Comparison of ENCODE assay signal across 12 mouse cellular contexts in genomic region chr10:61956718-61957117, GRCm38 (mm10). TPM values are rescaled to one million over a fixed set of nuclear protein-coding genes. Genes with fewer than 3 reads are reported as not detected.
DNase-seq lines count a peak whose midpoint lies in the region; ATAC-seq and TF ChIP-seq lines count a peak whose summit lies in the region.
"Had no signal": no experiment of that assay in that cellular context is flagged by ENCODE, and none has a peak within 500 bp of the region (broad histone marks: within the 10 kb centered on the region; RNA-seq: fewer than 3 reads in every experiment).

No protein-coding gene starts in this region.

- peak overlapping the region; percentile 14; the same call in 1 of the 2 replicates for H3K9ac ChIP-seq in heart, embryonic 13.5 days
- H3K9ac ChIP-seq: embryonic facial prominence, embryonic 13.5 days; lung, embryonic 14.5 days had no signal

- intact Hi-C loops in heart, postnatal 25 days (cut with DNase I), result no loop called here

- 40% methylated on average over 6 of the region's 6 CpGs for WGBS in heart, embryonic 13.5 days

- H3K4me1 ChIP-seq in heart, embryonic 13.5 days, result peaks cover 15% of the 10 kb centered on the region
- H3K4me1 ChIP-seq: embryonic facial prominence, embryonic 13.5 days had no signal

- no peak overlapping the region for H3K4me2 ChIP-seq in heart, embryonic 13.5 days
- H3K4me2 ChIP-seq: embryonic facial prominence, embryonic 13.5 days; lung, embryonic 14.5 days had no signal

- H3K36me3 ChIP-seq in heart, embryonic 13.5 days, result peaks cover 5% of the 10 kb centered on the region; the same call in 1 of the 2 replicates
- H3K36me3 ChIP-seq: embryonic facial prominence, embryonic 13.5 days had no signal

- TF ChIP-seq CTCF in layer of hippocampus, adult 2 months (conservative IDR thresholded peaks at IDR 0.05), result no peak

- peak overlapping the region; percentile 15; the same call in 1 of the 2 replicates for H3K27ac ChIP-seq in heart, embryonic 13.5 days (replicated peaks)
- no peak overlapping the region for H3K27ac ChIP-seq in layer of hippocampus, adult 2 months
- H3K27ac ChIP-seq: embryonic facial prominence, embryonic 13.5 days had no signal

- H3K4me3 ChIP-seq in heart, embryonic 13.5 days, result no peak overlapping the region
- H3K4me3 ChIP-seq in layer of hippocampus, adult 2 months, result no peak overlapping the region
- H3K4me3 ChIP-seq: embryonic facial prominence, embryonic 13.5 days had no signal

- peak; percentile 95 for DNase-seq in heart, adult 11 months
- DNase-seq in heart, postnatal 25 days (ENCODE audit: low spot score), result no peak
- peak; percentile 17 for DNase-seq in cerebellum, adult 11 months
- peak; percentile 72 for DNase-seq in lung, postnatal 10 days
- DNase-seq in layer of hippocampus, adult 2 months (ENCODE audit: low spot score in 2 of 2), result no peak
- DNase-seq: B cell, adult 2 months; lung, embryonic 14.5 days had no signal

- no peaks in the 10 kb centered on the region for H3K9me3 ChIP-seq in heart, embryonic 13.5 days
- H3K9me3 ChIP-seq: embryonic facial prominence, embryonic 13.5 days had no signal

- H3K27me3 ChIP-seq in heart, embryonic 13.5 days (replicated peaks), result no peaks in the 10 kb centered on the region
- H3K27me3 ChIP-seq: embryonic facial prominence, embryonic 13.5 days had no signal

- ATAC-seq in heart, embryonic 13.5 days (ENCODE audit: extremely low read depth, insufficient number of reproducible peaks, low FRiP score, low TSS enrichment), result no peak
- ATAC-seq in monocyte, adult 5-6 weeks (replicated peaks; ENCODE audit: insufficient number of reproducible peaks, low FRiP score, low TSS enrichment, poor library complexity, severe bottlenecking), result no peak
- ATAC-seq in megakaryocyte, adult 5-6 weeks (ENCODE audit: poor library complexity, severe bottlenecking), result no peak
- ATAC-seq: intestine, postnatal 0 days had no signal

RNA-seq across cellular contexts. Expression of gene Col13a1, which starts 22.2 kb away (rescaled TPM):
- total RNA-seq in heart, postnatal 25 days (2021), result under 1 TPM; 0.78 to 0.86 TPM
- 11.1 and 12.5 TPM in 2 replicates for polyA plus RNA-seq in heart, embryonic 13.5 days (2015; fragmentation: Nextera tagmentation; extraction: Ambion mirVana)
- not detected in 3 replicates for total RNA-seq in monocyte, adult 5-6 weeks (2017)
- not detected in 2 replicates for total RNA-seq in megakaryocyte, adult 5-6 weeks (2015)
- not detected in 2 replicates for total RNA-seq in megakaryocyte, adult 5-6 weeks (2017)
- total RNA-seq in layer of hippocampus, adult 2 months (2021), result 1 to 10 TPM; 1.1 to 1.5 TPM

Comparison
In these comparisons a context has a peak if more than half of its experiments do, and no peak if none do; other contexts are left out.
1. DNase-seq: peak in heart, adult 11 months (single experiment), cerebellum, adult 11 months (single experiment) and lung, postnatal 10 days (single experiment); none in heart, postnatal 25 days (single experiment) and layer of hippocampus, adult 2 months (0 of 2).